Mouse (Mus musculus): ENCODE measurements around the gene Htr5b. TPM values are rescaled to one million over a fixed set of nuclear protein-coding genes. Genes with fewer than 3 reads are reported as not detected.

Gene Htr5b
- total RNA-seq (2021): 1 to 10 TPM; 2.5 to 3.4 TPM

- DNase-seq (ENCODE audit: extremely low spot score in 1 of 2, low spot score in 2 of 2): peak in 1 of 2 experiments; percentile 39
- intact Hi-C loops (cut with DNase I): no loop called here
Measured at GRCm38 (mm10) chr1:121528399-121528720, at the start of gene Htr5b. TSS of gene Htr5b (minus strand) at chr1:121528465.

GRCm38 (mm10) chr1:121577491-121577890 lies 49.2 kb upstream of the Htr5b start:
- intact Hi-C loops (cut with DNase I): no loop called here
- no peak for DNase-seq (ENCODE audit: extremely low spot score in 1 of 2, low spot score in 2 of 2)

- no peak for DNase-seq (ENCODE audit: extremely low spot score in 1 of 2, low spot score in 2 of 2)
- intact Hi-C loops (cut with DNase I): no loop called here
Measured at GRCm38 (mm10) chr1:121570522-121570921, 42.3 kb upstream of the Htr5b start.

GRCm38 (mm10) chr1:121567521-121568489 lies 39.5 kb upstream of the Htr5b start, which contains the start of gene Ddx18:
TSS of gene Ddx18 (minus strand) at chr1:121567989.
- intact Hi-C loops (cut with DNase I): no loop called here
- peak; percentile 95 to 97 for DNase-seq (ENCODE audit: extremely low spot score in 1 of 2, low spot score in 2 of 2)

GRCm38 (mm10) chr1:121557861-121558260 lies 29.6 kb upstream of the Htr5b start:
- DNase-seq (ENCODE audit: extremely low spot score in 1 of 2, low spot score in 2 of 2): no peak
- intact Hi-C loops (cut with DNase I): loop anchor here (10.0 kb wide), 1 partner anchor 93 kb away; no protein-coding TSS in a partner anchor

- intact Hi-C loops (cut with DNase I): loop anchor here (10.0 kb wide), 1 partner anchor 87 kb away; no protein-coding TSS in a partner anchor
- no peak for DNase-seq (ENCODE audit: extremely low spot score in 1 of 2, low spot score in 2 of 2)
Measured at GRCm38 (mm10) chr1:121551457-121551835, 23.2 kb upstream of the Htr5b start.

- no peak for DNase-seq (ENCODE audit: extremely low spot score in 1 of 2, low spot score in 2 of 2)
- intact Hi-C loops (cut with DNase I): loop anchor here (10.0 kb wide), 1 partner anchor 86 kb away; no protein-coding TSS in a partner anchor
Measured at GRCm38 (mm10) chr1:121550801-121551456, 22.7 kb upstream of the Htr5b start.

- DNase-seq (ENCODE audit: extremely low spot score in 1 of 2, low spot score in 2 of 2): no peak
- intact Hi-C loops (cut with DNase I): loop anchor here (5.0 kb wide), 1 partner anchor 107 kb away; no protein-coding TSS in a partner anchor
Measured at GRCm38 (mm10) chr1:121549456-121549855, 21.2 kb upstream of the Htr5b start.

GRCm38 (mm10) chr1:121548667-121549066 lies 20.4 kb upstream of the Htr5b start:
- DNase-seq (ENCODE audit: extremely low spot score in 1 of 2, low spot score in 2 of 2): no peak
- intact Hi-C loops (cut with DNase I): loop anchor here (5.0 kb wide), 1 partner anchor 106 kb away; no protein-coding TSS in a partner anchor

- intact Hi-C loops (cut with DNase I): loop anchor here (5.0 kb wide), 1 partner anchor 105 kb away; no protein-coding TSS in a partner anchor
- DNase-seq (ENCODE audit: extremely low spot score in 1 of 2, low spot score in 2 of 2): no peak
Measured at GRCm38 (mm10) chr1:121546844-121547243, 18.6 kb upstream of the Htr5b start.

GRCm38 (mm10) chr1:121540361-121540760 lies 12.1 kb upstream of the Htr5b start:
- intact Hi-C loops (cut with DNase I): no loop called here
- no peak for DNase-seq (ENCODE audit: extremely low spot score in 1 of 2, low spot score in 2 of 2)

GRCm38 (mm10) chr1:121531439-121531838 lies 3.2 kb upstream of the Htr5b start:
- intact Hi-C loops (cut with DNase I): no loop called here
- DNase-seq (ENCODE audit: extremely low spot score in 1 of 2, low spot score in 2 of 2): no peak

GRCm38 (mm10) chr1:121529286-121529685 lies 1.0 kb upstream of the Htr5b start:
- DNase-seq (ENCODE audit: extremely low spot score in 1 of 2, low spot score in 2 of 2): no peak
- intact Hi-C loops (cut with DNase I): no loop called here

- intact Hi-C loops (cut with DNase I): no loop called here
- DNase-seq (ENCODE audit: extremely low spot score in 1 of 2, low spot score in 2 of 2): peak in 1 of 2 experiments; percentile 26
Measured at GRCm38 (mm10) chr1:121527600-121528398, 466 bp downstream of the Htr5b start.

GRCm38 (mm10) chr1:121527061-121527460 lies 1.2 kb downstream of the Htr5b start:
- DNase-seq (ENCODE audit: extremely low spot score in 1 of 2, low spot score in 2 of 2): no peak

GRCm38 (mm10) chr1:121518609-121519008 lies 9.7 kb downstream of the Htr5b start:
- intact Hi-C loops (cut with DNase I): no loop called here
- no peak for DNase-seq (ENCODE audit: extremely low spot score in 1 of 2, low spot score in 2 of 2)

More at GRCm38 (mm10) chr1:121527061-121527460, 1.2 kb downstream of the Htr5b start:
- intact Hi-C loops (cut with DNase I): no loop called here

- DNase-seq (ENCODE audit: extremely low spot score in 1 of 2, low spot score in 2 of 2): no peak
- intact Hi-C loops (cut with DNase I): no loop called here
Measured at GRCm38 (mm10) chr1:121511966-121512365, 16.3 kb downstream of the Htr5b start.

- intact Hi-C loops (cut with DNase I): no loop called here
- DNase-seq (ENCODE audit: extremely low spot score in 1 of 2, low spot score in 2 of 2): no peak
Measured at GRCm38 (mm10) chr1:121511186-121511585, 17.1 kb downstream of the Htr5b start.

All from left cerebral cortex, postnatal 10 days (tissue).